Mouse (Mus musculus) testis, adult 2 months (tissue): ENCODE measurements around the gene Ccl28.

Experiments
- CTCF ChIP-seq: fragments of 200-500 bp; IDR thresholded peaks from 2 replicates; pipeline ENCODE4 v1.5.1; 2012; ENCODE audit warnings: low read depth, mild to moderate bottlenecking, inconsistent platforms, low read length, moderate library complexity; ENCODE audit not compliant: control insufficient read depth, insufficient read depth, insufficient replicate concordance
- POLR2A ChIP-seq: fragments of 200-500 bp; IDR thresholded peaks from 2 replicates; pipeline ENCODE4 v1.6.1; 2012; ENCODE audit warnings: low read depth, mild to moderate bottlenecking, inconsistent platforms, low read length, moderate library complexity; ENCODE audit not compliant: control insufficient read depth

DNA sequence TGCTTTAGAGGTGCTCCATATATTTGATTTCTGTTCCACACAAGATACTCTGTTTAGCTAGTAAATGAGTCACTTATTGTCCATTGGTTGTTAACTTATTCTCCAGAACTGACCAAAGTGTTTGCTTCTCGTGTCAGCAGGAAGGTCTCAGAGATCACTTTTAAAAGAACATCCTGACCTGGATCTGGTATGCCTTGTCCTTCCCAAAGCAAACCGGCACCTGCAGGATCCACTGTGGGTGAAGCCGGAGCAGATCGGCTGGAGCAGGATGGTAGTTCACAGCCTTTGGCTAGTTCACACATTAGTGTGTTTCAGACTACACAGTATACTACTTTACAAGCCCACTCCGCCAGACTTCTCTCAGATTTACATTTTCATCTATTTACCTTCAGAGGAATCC is 14.8 kb downstream of the Ccl28 start:
- TF ChIP-seq CTCF = no peak
- no peak for TF ChIP-seq POLR2A
